Mouse (Mus musculus) cerebellum, adult 2 months (tissue): ENCODE data around the gene A530084C06Rik.

Source experiments
- CTCF ChIP-seq: fragments of 200-500 bp; IDR thresholded peaks from 2 replicates; pipeline ENCODE4 v1.5.1; 2011; ENCODE audit warnings: low read depth, mild to moderate bottlenecking, control low read depth, low read length, moderate library complexity, borderline replicate concordance; ENCODE audit not compliant: insufficient read depth
- POLR2A ChIP-seq: fragments of 200-500 bp; IDR thresholded peaks from 2 replicates; pipeline ENCODE4 v1.6.1; 2011; ENCODE audit warnings: low read length, control low read depth, borderline replicate concordance; ENCODE audit not compliant: insufficient read depth

GRCm38 (mm10) chr13:31564394-31564793 is 5.3 kb upstream of the A530084C06Rik start:
- no peak for TF ChIP-seq CTCF
- TF ChIP-seq POLR2A, result no peak
